Mouse (Mus musculus) layer of hippocampus, postnatal 25 days (tissue): ENCODE results near the gene Fam89a. TPM values are rescaled to one million over a fixed set of nuclear protein-coding genes. Genes with fewer than 3 reads are reported as not detected.

Experiments used
- DNase-seq, 2 experiments: peaks; one replicate each; pipeline ENCODE4 v3.0.0; 2022; ENCODE audit warnings: mixed read lengths in 2 of 2, low spot score in 1 of 2; ENCODE audit errors: extremely low spot score in 1 of 2
- total RNA-seq, 2 experiments: library from RNA; stranded (reverse); gene quantifications; 2 replicates each; pipeline ENCODE4 v1.2.3; 2021

Fam89a gene
- total RNA-seq, 2 experiments from 2014 or later = 0.45 to 0.98 TPM

DNA sequence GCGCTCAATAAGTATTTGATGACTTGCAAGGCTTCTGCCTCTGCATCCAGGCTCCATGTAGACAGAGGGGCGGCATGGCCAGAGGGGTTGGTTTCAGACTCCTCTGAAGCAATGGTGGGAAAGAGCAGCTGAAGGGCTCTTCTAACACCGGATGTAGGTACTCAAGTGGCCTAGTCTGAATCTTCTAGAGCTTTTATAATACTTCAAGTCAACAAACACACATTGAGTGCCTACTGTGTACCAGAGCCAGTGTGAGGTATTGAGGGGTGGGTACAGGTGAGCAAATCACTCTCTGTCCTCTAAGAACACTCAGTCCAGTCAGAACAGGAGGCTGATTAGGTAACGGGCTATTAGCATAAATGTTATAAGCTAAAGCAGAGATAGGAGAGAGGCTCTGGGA lies 59.9 kb downstream of the Fam89a start:
- DNase-seq = no peak

Other genes with a start within 250 kb of the Fam89a start
- 10 to 100 TPM; 37.2 to 48.5 TPM for gene Cog2, start 231.1 kb downstream of the Fam89a start, total RNA-seq
- 10 to 100 TPM; 37.0 to 47.2 TPM for gene Agt, start 182.1 kb downstream of the Fam89a start, total RNA-seq
- under 1 TPM; 0.17 to 0.40 TPM for gene Capn9, start 175.7 kb downstream of the Fam89a start, total RNA-seq
- gene 2310022B05Rik, start 88.5 kb downstream of the Fam89a start, total RNA-seq = 10 to 100 TPM; 83.2 to 86.9 TPM
- gene Ttc13, start 29.8 kb downstream of the Fam89a start, total RNA-seq = 10 to 100 TPM; 40.7 to 54.6 TPM
- 10 to 100 TPM; 10.4 to 13.5 TPM for gene Arv1, start 29.7 kb downstream of the Fam89a start, total RNA-seq
- gene Trim67, start 41.3 kb upstream of the Fam89a start, total RNA-seq = 1 to 10 TPM; 4.0 to 5.4 TPM
- 10 to 100 TPM; 61.7 to 69.2 TPM for gene Gnpat, start 111.2 kb upstream of the Fam89a start, total RNA-seq
- gene 2810004N23Rik, start 111.3 kb upstream of the Fam89a start, total RNA-seq = 10 to 100 TPM; 22.4 to 23.5 TPM
- 10 to 100 TPM; 36.9 to 37.3 TPM for gene Exoc8, start 145.9 kb upstream of the Fam89a start, total RNA-seq
- 10 to 100 TPM; 11.6 to 14.8 TPM for gene Sprtn, start 146.1 kb upstream of the Fam89a start, total RNA-seq
- gene Egln1, start 197.5 kb upstream of the Fam89a start, total RNA-seq = 10 to 100 TPM; 60.3 to 69.1 TPM